Mouse (Mus musculus) ES-E14 (cell line): ENCODE results near the gene Scn8a.

Source experiments
- CHD2 ChIP-seq: IDR thresholded peaks from 2 replicates; pipeline ENCODE4 v1.6.1; 2014; ENCODE audit warnings: mild to moderate bottlenecking, low read depth, low read length, inconsistent platforms
- HCFC1 ChIP-seq: IDR thresholded peaks from 2 replicates; pipeline ENCODE4 v1.6.1; 2012; ENCODE audit warnings: low read length, inconsistent platforms, borderline replicate concordance; ENCODE audit not compliant: insufficient read depth
- MAFK ChIP-seq: IDR thresholded peaks from 2 replicates; pipeline ENCODE4 v1.6.1; 2014; ENCODE audit warnings: mild to moderate bottlenecking, low read depth, low read length, inconsistent platforms; ENCODE audit not compliant: insufficient read depth
- ZC3H11A ChIP-seq: IDR thresholded peaks from 2 replicates; pipeline ENCODE4 v1.6.1; 2012; ENCODE audit warnings: low read depth, mild to moderate bottlenecking, inconsistent platforms, low read length, borderline replicate concordance
- ZNF384 ChIP-seq: IDR thresholded peaks from 2 replicates; pipeline ENCODE4 v1.6.1; 2012; ENCODE audit warnings: low read depth, low read length, inconsistent platforms

DNA sequence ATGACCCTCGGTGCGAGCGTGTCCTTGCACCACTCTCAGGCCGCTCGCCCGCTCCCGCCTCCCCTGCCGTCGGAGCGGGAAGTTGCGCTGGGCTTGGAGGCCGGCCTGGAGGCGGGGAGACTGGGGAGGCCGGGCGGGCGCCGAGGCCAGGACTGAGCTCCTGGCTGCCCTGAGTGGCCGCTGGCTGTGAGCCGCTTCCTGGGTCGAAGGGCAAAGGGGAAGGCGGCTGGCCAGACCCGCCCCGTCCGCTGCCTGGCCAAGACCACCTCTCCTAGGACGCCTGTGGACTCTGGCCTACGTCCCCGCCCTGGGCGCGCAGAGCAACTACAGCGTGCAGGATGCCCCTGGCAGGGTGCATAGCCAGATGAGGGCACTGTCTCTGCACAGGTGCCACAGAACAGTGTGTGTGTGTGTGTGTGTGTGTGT is 209.1 kb downstream of the Scn8a start:
- no peak for TF ChIP-seq MAFK
- TF ChIP-seq ZC3H11A, result no peak
- no peak for TF ChIP-seq CHD2
- no peak for TF ChIP-seq HCFC1
- no peak for TF ChIP-seq ZNF384
